Mouse (Mus musculus) heart, embryonic 15.5 days (tissue): Measurements from ENCODE around the gene Synj2. TPM values are rescaled to one million over a fixed set of nuclear protein-coding genes. Genes with fewer than 3 reads are reported as not detected.

Experiments used
- ATAC-seq: fragments of 200-750 bp; cut with Nextera tagmentation; replicated peaks from 2 replicates; pipeline ENCODE4 v1.8.0; 2017; ENCODE audit warnings: low read depth, moderate TSS enrichment; ENCODE audit not compliant: insufficient number of reproducible peaks, insufficient read depth, low FRiP score
- H3K27ac ChIP-seq: fragments of 300-500 bp; sonication (generic); 2 replicates; pipeline ENCODE4 v1.5.1; 2015; ENCODE audit warnings: mild to moderate bottlenecking, inconsistent platforms
- H3K27me3 ChIP-seq: fragments of 300-500 bp; sonication (generic); 2 replicates; pipeline ENCODE4 v1.6.1; 2015; ENCODE audit warnings: inconsistent platforms
- H3K36me3 ChIP-seq: fragments of 300-500 bp; sonication (generic); 2 replicates; pipeline ENCODE4 v1.6.1; 2015; ENCODE audit warnings: mild to moderate bottlenecking, inconsistent platforms
- H3K4me1 ChIP-seq: fragments of 300-500 bp; sonication (generic); replicated peaks from 2 replicates; pipeline ENCODE4 v1.6.1; 2015; ENCODE audit warnings: inconsistent platforms
- H3K4me2 ChIP-seq: fragments of 300-500 bp; sonication (generic); 2 replicates; pipeline ENCODE4 v1.6.1; 2015; ENCODE audit warnings: inconsistent platforms, mild to moderate bottlenecking, moderate library complexity
- H3K4me3 ChIP-seq: fragments of 300-500 bp; sonication (generic); 2 replicates; pipeline ENCODE4 v1.5.1; 2015; ENCODE audit warnings: mild to moderate bottlenecking, inconsistent platforms
- H3K9ac ChIP-seq: fragments of 300-500 bp; sonication (generic); 2 replicates; pipeline ENCODE4 v1.6.1; 2015; ENCODE audit warnings: mild to moderate bottlenecking, inconsistent platforms
- H3K9me3 ChIP-seq: fragments of 300-500 bp; sonication (generic); replicated peaks from 2 replicates; pipeline ENCODE4 v1.6.1; 2016; ENCODE audit warnings: inconsistent platforms
- WGBS: fragments of 180-500 bp; shearing (Covaris S2); methylation state at CpG from one replicate; pipeline ENCODE4 v1.1.7; 2015; ENCODE audit warnings: mixed read lengths; 5-methylcytosine and 5-hydroxymethylcytosine counted together
- polyA plus RNA-seq: library from polyadenylated mRNA; unstranded; fragments of >200 nt; fragmentation: Nextera tagmentation; extraction: Ambion mirVana; gene quantifications from 2 replicates; pipeline ENCODE4 v1.2.1, GENCODE M21; 2015

Synj2 gene
- polyA plus RNA-seq, 1 experiment from 2014 or later: 3.5 TPM

- Histone ChIP-seq H3K27ac (no peak overlapping the region), H3K27me3 (no peaks in the 10 kb centered on the region), H3K9ac (no peak overlapping the region), H3K9me3 (no peaks in the 10 kb centered on the region), H3K4me1 (no peaks in the 10 kb centered on the region), H3K4me3 (no peak overlapping the region), H3K4me2 (no peak overlapping the region), H3K36me3 (peaks cover 40% of the 10 kb centered on the region)
- ATAC-seq: no peak
- 90% methylated on average over 4 of the region's 4 CpGs for WGBS
These were observed 31.4 kb upstream of the Synj2 start for GRCm38 (mm10) chr17:5909681-5910080.

GRCm38 (mm10) chr17:5911591-5911990 lies 29.5 kb upstream of the Synj2 start:
- H3K27ac ChIP-seq: no peak overlapping the region
- H3K4me2 ChIP-seq: no peak overlapping the region
- no peak for ATAC-seq
- H3K4me1 ChIP-seq: no peaks in the 10 kb centered on the region
- peaks cover 32% of the 10 kb centered on the region; the same call in 1 of the 2 replicates for H3K36me3 ChIP-seq
- no peak overlapping the region for H3K4me3 ChIP-seq
- H3K9ac ChIP-seq: no peak overlapping the region
- no peaks in the 10 kb centered on the region for H3K9me3 ChIP-seq
- no peaks in the 10 kb centered on the region for H3K27me3 ChIP-seq
- 82% methylated on average over 12 of the region's 12 CpGs for WGBS

GRCm38 (mm10) chr17:5912797-5913196 lies 28.3 kb upstream of the Synj2 start:
- Histone ChIP-seq H3K36me3 (peaks cover 28% of the 10 kb centered on the region; the same call in 1 of the 2 replicates), H3K4me1 (no peaks in the 10 kb centered on the region), H3K27ac (no peak overlapping the region), H3K9me3 (no peaks in the 10 kb centered on the region), H3K4me2 (no peak overlapping the region), H3K4me3 (no peak overlapping the region), H3K27me3 (no peaks in the 10 kb centered on the region), H3K9ac (no peak overlapping the region)
- no peak for ATAC-seq
- WGBS: 91% methylated on average over 4 of the region's 4 CpGs

GRCm38 (mm10) chr17:5914217-5914616 lies 26.9 kb upstream of the Synj2 start:
- Histone ChIP-seq H3K27ac (no peak overlapping the region), H3K4me1 (no peaks in the 10 kb centered on the region), H3K9me3 (no peaks in the 10 kb centered on the region), H3K4me2 (no peak overlapping the region), H3K4me3 (no peak overlapping the region), H3K9ac (no peak overlapping the region), H3K27me3 (no peaks in the 10 kb centered on the region), H3K36me3 (peaks cover 40% of the 10 kb centered on the region)
- 69% methylated on average over 5 of the region's 5 CpGs for WGBS
- no peak for ATAC-seq

GRCm38 (mm10) chr17:5921954-5922353 lies 19.1 kb upstream of the Synj2 start:
- no peak for ATAC-seq
- H3K27me3 ChIP-seq: no peaks in the 10 kb centered on the region
- WGBS: 89% methylated on average over 8 of the region's 8 CpGs
- no peaks in the 10 kb centered on the region for H3K9me3 ChIP-seq
- no peak overlapping the region for H3K27ac ChIP-seq
- H3K4me3 ChIP-seq: no peak overlapping the region
- H3K4me2 ChIP-seq: no peak overlapping the region
- no peaks in the 10 kb centered on the region for H3K4me1 ChIP-seq
- H3K36me3 ChIP-seq: peaks cover 55% of the 10 kb centered on the region
- H3K9ac ChIP-seq: no peak overlapping the region

GRCm38 (mm10) chr17:5923281-5923680 lies 17.8 kb upstream of the Synj2 start:
- H3K4me2 ChIP-seq: no peak overlapping the region
- H3K4me1 ChIP-seq: no peaks in the 10 kb centered on the region
- 75% methylated on average over 9 of the region's 9 CpGs for WGBS
- H3K27me3 ChIP-seq: no peaks in the 10 kb centered on the region
- H3K4me3 ChIP-seq: no peak overlapping the region
- H3K27ac ChIP-seq: no peak overlapping the region
- H3K9ac ChIP-seq: no peak overlapping the region
- no peaks in the 10 kb centered on the region for H3K9me3 ChIP-seq
- ATAC-seq: no peak
- H3K36me3 ChIP-seq: peaks cover 61% of the 10 kb centered on the region

- ATAC-seq: no peak
- Histone ChIP-seq H3K4me2 (no peak overlapping the region), H3K4me3 (no peak overlapping the region), H3K36me3 (peaks cover 57% of the 10 kb centered on the region), H3K27me3 (no peaks in the 10 kb centered on the region), H3K4me1 (no peaks in the 10 kb centered on the region), H3K9ac (no peak overlapping the region), H3K9me3 (no peaks in the 10 kb centered on the region), H3K27ac (no peak overlapping the region)
- 77% methylated on average over 8 of the region's 8 CpGs for WGBS
These were observed 16.8 kb upstream of the Synj2 start for GRCm38 (mm10) chr17:5924238-5924637.

- ATAC-seq: no peak
- Histone ChIP-seq H3K27ac (no peak overlapping the region), H3K9ac (no peak overlapping the region), H3K9me3 (no peaks in the 10 kb centered on the region), H3K36me3 (peaks cover 51% of the 10 kb centered on the region), H3K4me1 (no peaks in the 10 kb centered on the region), H3K4me2 (no peak overlapping the region), H3K4me3 (no peak overlapping the region), H3K27me3 (no peaks in the 10 kb centered on the region)
- 77% methylated on average over 7 of the region's 7 CpGs for WGBS
These were observed 14.4 kb upstream of the Synj2 start for GRCm38 (mm10) chr17:5926710-5927109.

- no peak overlapping the region for H3K9ac ChIP-seq
- H3K4me3 ChIP-seq: no peak overlapping the region
- H3K27me3 ChIP-seq: no peaks in the 10 kb centered on the region
- no peak for ATAC-seq
- no peak overlapping the region for H3K4me2 ChIP-seq
- H3K36me3 ChIP-seq: peaks cover 37% of the 10 kb centered on the region
- WGBS: 83% methylated on average over 6 of the region's 6 CpGs
- no peaks in the 10 kb centered on the region for H3K9me3 ChIP-seq
- no peaks in the 10 kb centered on the region for H3K4me1 ChIP-seq
- no peak overlapping the region for H3K27ac ChIP-seq
These were observed 12.0 kb upstream of the Synj2 start for GRCm38 (mm10) chr17:5929031-5929430.

- Histone ChIP-seq H3K27me3 (no peaks in the 10 kb centered on the region), H3K4me1 (peaks cover 12% of the 10 kb centered on the region), H3K27ac (no peak overlapping the region), H3K4me3 (no peak overlapping the region), H3K4me2 (no peak overlapping the region), H3K9ac (no peak overlapping the region), H3K36me3 (peaks cover 20% of the 10 kb centered on the region), H3K9me3 (no peaks in the 10 kb centered on the region)
- WGBS: 90% methylated on average over 5 of the region's 5 CpGs
- ATAC-seq: no peak
These were observed 8.9 kb upstream of the Synj2 start for GRCm38 (mm10) chr17:5932161-5932560.

- peak overlapping the region; percentile 56 for H3K9ac ChIP-seq
- H3K9me3 ChIP-seq: no peaks in the 10 kb centered on the region
- peak overlapping the region; percentile 57 for H3K27ac ChIP-seq
- 0 out of 2 replicates have a peak, but pooled peaks cover under 1% of the 10 kb centered on the region for H3K27me3 ChIP-seq
- peak overlapping the region; percentile 49 for H3K4me3 ChIP-seq
- H3K4me2 ChIP-seq: peak overlapping the region; percentile 84
- peaks cover 12% of the 10 kb centered on the region for H3K4me1 ChIP-seq
- peaks cover under 1% of the 10 kb centered on the region; the same call in 1 of the 2 replicates for H3K36me3 ChIP-seq
- WGBS: 1% methylated on average over 30 of the region's 30 CpGs
- peak; percentile 92 for ATAC-seq
These were observed 6.3 kb upstream of the Synj2 start for GRCm38 (mm10) chr17:5934554-5935324.

- Histone ChIP-seq H3K36me3 (no peaks in the 10 kb centered on the region; the same call in 1 of the 2 replicates), H3K27ac (0 out of 2 replicates have a peak overlapping the region, but pooled peaks have one; percentile 17), H3K4me2 (peak overlapping the region; percentile 84; the same call in 1 of the 2 replicates), H3K4me3 (no peak overlapping the region), H3K4me1 (peaks cover 13% of the 10 kb centered on the region), H3K27me3 (0 out of 2 replicates have a peak, but pooled peaks cover 6% of the 10 kb centered on the region), H3K9ac (no peak overlapping the region), H3K9me3 (no peaks in the 10 kb centered on the region)
- 77% methylated on average over 3 of the region's 3 CpGs for WGBS
- ATAC-seq: no peak
These were observed 5.4 kb upstream of the Synj2 start for GRCm38 (mm10) chr17:5935680-5936079.
